Mouse (Mus musculus) CH12.LX (cell line): ENCODE results near the gene Gm20388.

ENCODE experiments used
- CTCF ChIP-seq, 2 experiments: IDR thresholded peaks in 1 of 2; conservative IDR thresholded peaks in 1 of 2; 2 replicates each; pipeline ENCODE4 v1.5.1; 2011 to 2012; ENCODE audit warnings: low read depth in 2 of 2, low read length in 2 of 2, improper control_type of control experiment in 1 of 2, inconsistent platforms in 1 of 2, mild to moderate bottlenecking in 1 of 2, moderate library complexity in 1 of 2
- EP300 ChIP-seq: IDR thresholded peaks from 2 replicates; pipeline ENCODE4 v1.6.1; 2011; ENCODE audit warnings: low read length, improper control_type of control experiment
- MAZ ChIP-seq: IDR thresholded peaks from 2 replicates; pipeline ENCODE4 v1.6.1; 2012; ENCODE audit warnings: low read depth, mild to moderate bottlenecking, inconsistent platforms, low read length, improper control_type of control experiment, moderate library complexity
- POLR2A ChIP-seq: IDR thresholded peaks from 2 replicates; pipeline ENCODE4 v1.6.1; 2011; ENCODE audit warnings: low read depth, mild to moderate bottlenecking, improper control_type of control experiment, low read length
- TCF12 ChIP-seq: IDR thresholded peaks from 2 replicates; pipeline ENCODE4 v1.6.1; 2014; ENCODE audit warnings: low read depth, mild to moderate bottlenecking, inconsistent platforms, low read length, improper control_type of control experiment

DNA sequence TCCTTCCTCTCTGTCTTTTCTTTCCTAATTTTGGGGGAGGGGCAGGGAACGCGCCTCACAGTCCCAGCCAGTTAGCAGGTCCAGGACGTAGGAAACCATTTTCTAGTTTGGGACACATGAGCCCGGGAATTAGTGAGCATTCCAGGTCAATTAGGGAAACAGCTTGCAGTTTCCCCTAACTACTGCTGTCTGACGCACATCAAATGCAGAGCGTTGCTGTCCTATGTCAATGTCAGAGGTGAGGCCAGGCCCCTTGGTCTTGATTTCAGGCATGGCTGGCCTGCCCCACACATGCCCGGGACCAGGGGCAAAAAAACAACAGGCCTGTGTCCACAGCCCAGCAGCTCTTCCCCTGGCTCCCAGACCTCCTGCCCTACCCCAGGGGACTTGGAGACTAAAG, 1259.5 kb downstream of the Gm20388 start:
- TF ChIP-seq TCF12 (no peak), CTCF (conservative IDR thresholded peaks at IDR 0.05 in 1 of 2, IDR thresholded peaks at IDR 0.05 in 1 of 2; ENCODE audit: low read depth in 2 of 2, low read length in 2 of 2) (no peak), POLR2A (no peak), MAZ (no peak), EP300 (no peak)
